Mouse (Mus musculus) monocyte, adult 2 months (primary cell): Measurements from ENCODE around the gene Pak4.
A peak's percentile ranks its signal among the peaks of the same experiment; 100 is the strongest.
"Not testable (repeated sequence)": the region's sequence is repeated elsewhere in the genome, so short reads cannot be mapped to it uniquely, and the experiment has no call there.

Experiments used
- DNase-seq, 2 experiments: peaks; one replicate each; pipeline ENCODE4 v3.0.0; 2022; ENCODE audit warnings: low spot score in 2 of 2, low read depth in 1 of 2

Gene Pak4

GRCm38 (mm10) chr7:28562951-28563350, 35.0 kb downstream of the Pak4 start:
- no peak for DNase-seq

DNA sequence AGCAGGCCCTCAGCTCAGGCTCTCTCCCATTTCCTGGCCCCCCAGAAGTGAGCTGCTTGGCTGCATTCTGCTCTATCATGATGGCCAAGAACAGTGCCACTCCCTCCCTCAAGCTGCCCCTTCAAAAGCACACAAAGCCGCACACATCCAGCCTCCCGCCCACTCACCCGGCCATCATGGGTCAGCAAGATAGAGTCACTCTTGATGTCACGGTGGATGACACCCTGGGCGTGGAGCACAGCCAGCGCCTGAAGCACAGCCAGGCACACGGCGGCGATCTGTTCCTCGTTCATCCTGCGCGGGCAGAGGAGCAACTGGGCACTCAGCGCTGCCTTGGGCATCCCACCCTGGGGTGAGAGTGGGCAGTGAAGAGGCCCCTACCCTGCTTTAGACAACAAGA, 35.6 kb downstream of the Pak4 start:
- no peak for DNase-seq

DNA sequence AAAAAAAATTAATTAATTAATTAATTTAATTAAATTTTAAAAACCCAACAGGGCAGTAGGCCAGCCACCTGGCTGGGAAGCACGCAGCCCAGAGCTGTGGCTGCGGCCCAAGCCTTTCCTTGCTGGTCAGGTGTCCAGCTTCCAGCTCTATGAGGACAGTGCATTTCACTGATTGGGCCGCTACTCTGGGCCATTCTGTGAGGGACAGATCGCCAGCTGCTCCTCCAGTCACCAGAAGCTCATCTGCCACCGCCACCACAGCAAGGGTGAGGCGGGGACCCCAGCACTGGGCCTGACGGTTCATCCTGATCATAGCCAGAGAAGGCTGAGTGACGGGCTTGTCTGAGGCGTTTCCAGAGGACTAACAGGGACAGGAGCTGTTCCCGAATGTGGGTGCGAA, 36.0 kb downstream of the Pak4 start:
- no peak for DNase-seq

DNA sequence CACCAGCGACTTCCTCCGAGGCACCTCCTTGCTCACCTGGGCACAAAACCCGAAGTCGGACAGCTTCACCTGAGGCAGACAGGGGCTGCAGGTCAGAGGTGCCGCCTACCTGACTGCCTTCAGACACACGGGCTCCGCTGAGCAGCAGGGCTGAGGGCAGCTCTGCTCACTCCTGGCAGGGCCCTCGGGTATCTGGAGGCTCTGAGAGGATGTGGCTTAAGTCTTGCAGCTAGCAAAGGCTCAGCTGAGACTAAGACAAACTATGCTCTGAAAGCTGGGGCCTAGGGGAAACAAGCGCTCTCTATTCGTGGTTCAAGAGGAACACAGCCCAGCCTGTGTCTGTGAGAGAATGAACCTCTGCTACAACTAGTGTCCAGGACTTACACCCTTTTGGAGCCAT, 37.1 kb downstream of the Pak4 start:
- no peak for DNase-seq

DNA sequence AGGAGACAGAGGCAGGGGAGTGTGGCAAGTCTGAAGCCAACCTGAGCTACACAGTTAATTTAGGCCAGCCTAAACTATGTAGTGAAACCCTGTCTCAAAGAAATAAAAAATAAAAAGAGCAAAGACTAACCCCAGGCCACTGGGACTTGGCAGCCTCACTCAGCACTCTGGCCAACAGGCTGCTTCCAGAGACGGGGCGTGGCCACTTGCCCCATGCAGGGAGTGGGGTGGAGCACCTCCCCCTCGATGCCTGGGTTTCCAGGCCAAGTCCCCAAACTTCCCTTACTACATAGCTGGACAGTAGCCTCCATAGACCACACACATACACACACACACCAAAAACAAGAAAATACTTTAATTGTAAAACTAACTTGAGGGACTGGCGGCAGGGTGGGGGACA, 39.5 kb downstream of the Pak4 start:
- DNase-seq: no peak

DNA sequence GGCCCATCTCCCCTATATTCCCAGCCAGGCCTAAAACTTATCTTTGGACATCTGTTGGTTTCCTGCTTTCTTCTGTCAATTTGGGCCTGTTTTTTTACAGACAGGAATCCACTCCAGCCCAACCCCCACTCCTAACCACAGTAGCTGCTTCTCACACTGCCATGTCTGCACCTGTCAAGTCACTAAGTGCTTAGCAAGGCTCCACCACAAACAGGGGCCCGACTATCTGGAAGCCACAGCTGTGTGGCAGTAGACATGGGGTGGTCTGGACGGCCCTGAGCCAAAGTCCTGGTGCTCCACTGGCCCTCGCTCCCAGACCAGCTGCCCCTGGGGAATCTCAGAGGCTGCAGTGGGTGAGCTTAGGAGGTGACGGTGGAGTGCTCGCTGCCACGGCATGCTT, 40.3 kb downstream of the Pak4 start:
- no peak for DNase-seq

DNA sequence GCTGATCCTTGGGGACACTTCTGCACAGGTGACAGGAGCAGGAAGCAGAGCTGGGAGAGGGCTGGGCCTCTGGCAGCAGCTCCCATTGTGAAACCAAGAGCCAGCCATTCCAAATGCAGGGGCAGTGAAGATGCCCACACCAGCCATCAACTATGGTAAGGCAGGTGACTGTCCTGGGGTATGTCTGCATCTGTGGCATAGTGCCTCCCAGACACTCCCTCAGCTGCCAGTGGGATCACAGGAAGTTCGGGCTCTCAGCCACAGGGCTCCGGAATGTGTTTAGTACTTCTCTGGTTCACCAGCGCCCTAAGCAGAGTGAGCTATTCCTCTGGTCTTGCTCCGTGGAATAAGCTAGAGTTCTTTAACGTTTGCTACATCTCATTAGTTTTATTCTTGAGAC, 40.9 kb downstream of the Pak4 start:
- no peak for DNase-seq

- no peak for DNase-seq
These were observed 41.9 kb downstream of the Pak4 start for GRCm38 (mm10) chr7:28555939-28556535.

DNA sequence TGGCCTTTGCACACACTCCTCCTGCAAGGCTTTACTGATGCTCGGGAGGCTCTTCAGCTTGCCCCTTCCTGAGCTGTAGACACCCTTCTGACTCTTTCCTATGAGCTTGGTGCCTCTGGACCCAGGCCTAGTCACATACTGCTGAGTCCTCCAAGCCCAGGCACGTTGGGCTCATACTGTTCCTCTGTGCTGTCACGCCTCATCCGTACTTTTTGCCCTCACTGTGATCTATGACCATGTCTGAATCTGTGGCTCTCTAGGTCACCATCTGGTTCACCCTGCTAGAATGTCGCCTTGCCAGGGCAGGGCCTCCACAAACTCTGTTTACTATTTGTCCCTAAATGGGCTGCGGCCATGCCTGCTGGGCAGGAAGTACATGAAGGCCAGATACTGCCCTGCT, 44.9 kb downstream of the Pak4 start:
- no peak for DNase-seq

- DNase-seq: peak in 1 of 2 experiments; percentile 28
These were observed 50.4 kb downstream of the Pak4 start for GRCm38 (mm10) chr7:28547628-28548027.

DNA sequence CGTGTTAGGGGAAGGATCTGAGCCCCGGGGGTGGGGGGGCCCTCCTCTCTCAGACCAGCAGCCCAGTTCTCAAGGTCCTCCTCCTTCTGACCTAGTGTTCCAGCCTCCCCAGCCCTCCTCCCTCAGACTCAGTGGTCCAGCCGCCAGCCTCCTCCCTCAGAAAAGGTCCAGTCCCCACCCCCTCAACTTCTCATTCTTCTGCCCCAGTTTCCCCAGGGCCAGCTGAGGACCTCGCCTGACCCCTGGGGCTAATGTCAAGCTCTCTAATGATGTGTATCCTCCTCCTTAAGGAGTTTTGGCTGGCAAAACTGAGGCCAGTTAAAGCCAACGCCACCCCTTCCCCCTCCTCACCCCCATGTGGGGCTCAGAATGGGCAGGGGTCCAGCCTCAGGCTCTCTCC, 50.8 kb downstream of the Pak4 start, which contains the start of gene Nccrp1:
TSS of gene Nccrp1 (minus strand) at position 101 of the 400 bp plus-strand sequence.
- DNase-seq: no peak

GRCm38 (mm10) chr7:28546649-28547048, 51.3 kb downstream of the Pak4 start:
- no peak for DNase-seq

DNA sequence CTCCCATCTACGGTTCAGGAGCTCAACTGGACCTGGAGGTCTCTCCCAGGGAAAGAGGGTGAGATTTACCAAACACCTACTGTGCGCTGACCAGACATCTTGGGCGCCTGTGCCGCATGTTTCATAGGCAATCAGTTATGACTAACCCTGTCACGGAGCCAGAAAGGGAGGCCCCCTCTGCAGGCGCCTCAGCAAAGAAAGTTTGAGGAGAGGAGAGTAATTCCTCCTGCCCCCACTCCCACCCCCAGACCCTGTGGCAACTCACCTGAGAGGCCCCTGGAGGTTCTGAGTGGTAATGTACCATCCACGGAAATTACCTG, 52.1 kb downstream of the Pak4 start:
- no peak for DNase-seq

GRCm38 (mm10) chr7:28545048-28545890, 52.7 kb downstream of the Pak4 start:
- DNase-seq: no peak

DNA sequence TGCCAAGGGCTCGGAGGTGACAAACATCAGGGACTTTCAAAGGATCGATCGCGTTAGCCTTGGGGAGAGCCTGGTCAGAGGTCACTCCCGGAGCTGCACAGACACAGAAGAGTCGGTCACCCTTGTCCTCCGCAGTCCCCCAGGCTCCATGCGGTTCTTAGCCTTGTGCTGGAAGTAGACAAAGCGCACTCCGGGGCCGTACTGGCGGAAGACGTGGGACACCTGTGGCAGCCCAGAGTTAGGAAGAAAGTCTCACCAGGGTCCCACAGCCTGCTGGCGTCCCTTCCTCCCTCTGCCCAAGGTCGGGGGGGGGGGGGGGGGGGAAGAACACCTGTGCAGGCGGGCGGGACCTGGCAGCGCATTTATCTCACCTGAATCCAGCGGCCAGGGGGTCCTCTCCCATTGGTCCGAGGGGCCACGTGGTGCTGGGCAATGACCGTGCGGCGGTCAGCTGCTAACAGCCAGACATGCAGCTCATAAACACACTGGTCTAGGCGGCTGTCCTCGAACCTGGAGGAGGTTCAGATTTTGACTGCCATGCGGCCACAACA, 53.9 kb downstream of the Pak4 start:
- DNase-seq: no peak

DNA sequence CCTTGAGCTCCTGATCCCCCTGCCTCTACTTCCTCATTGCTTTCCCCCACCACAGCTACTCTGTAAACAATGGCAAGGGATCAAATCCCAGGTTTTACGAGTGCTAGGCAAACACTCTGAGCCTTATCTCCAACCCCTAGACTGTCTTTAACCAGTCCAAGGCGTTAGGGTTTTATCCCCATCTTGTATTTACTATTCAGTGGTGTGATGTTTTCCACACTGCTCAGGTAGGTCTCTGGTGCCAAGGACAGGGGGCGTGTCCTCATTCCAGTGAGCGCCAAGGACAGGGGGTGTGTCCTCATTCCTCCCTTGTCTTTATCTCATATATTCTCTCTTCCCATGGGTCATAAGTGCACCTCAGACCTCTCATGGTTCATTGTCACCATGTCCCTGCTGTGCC, 57.5 kb downstream of the Pak4 start, which contains the start of gene Sycn:
TSS of gene Sycn (plus strand) at position 360 of the 400 bp plus-strand sequence.
- DNase-seq: no peak

GRCm38 (mm10) chr7:28538886-28539285, 59.1 kb downstream of the Pak4 start:
- not testable (repeated sequence) for DNase-seq

- no peak for DNase-seq
These were observed 66.0 kb downstream of the Pak4 start for GRCm38 (mm10) chr7:28532005-28532404.

- peak; percentile 41 to 75 for DNase-seq
These were observed 69.9 kb downstream of the Pak4 start for GRCm38 (mm10) chr7:28527922-28528719.

DNA sequence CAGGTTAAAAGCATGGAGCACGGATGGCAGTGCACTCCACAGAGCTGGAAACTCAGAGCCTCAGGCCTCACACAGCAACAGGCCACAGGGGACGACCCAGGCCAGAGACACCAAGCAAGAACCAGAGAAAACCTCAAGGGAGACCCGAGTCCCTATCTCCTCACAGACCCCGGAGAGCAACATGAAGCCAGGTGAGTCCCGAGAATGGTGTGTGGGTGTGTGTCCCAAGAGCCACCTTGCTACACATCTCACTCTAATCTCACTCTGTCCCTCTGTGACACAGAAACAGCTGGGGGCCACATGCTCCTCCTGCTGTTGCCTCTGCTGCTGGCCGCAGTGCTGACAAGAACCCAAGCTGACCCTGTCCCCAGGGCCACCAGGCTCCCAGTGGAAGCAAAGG, 75.4 kb downstream of the Pak4 start, which contains the start of gene Ifnl3:
TSS of gene Ifnl3 (plus strand) at position 301 of the 400 bp plus-strand sequence.
- DNase-seq: not testable (repeated sequence)

DNA sequence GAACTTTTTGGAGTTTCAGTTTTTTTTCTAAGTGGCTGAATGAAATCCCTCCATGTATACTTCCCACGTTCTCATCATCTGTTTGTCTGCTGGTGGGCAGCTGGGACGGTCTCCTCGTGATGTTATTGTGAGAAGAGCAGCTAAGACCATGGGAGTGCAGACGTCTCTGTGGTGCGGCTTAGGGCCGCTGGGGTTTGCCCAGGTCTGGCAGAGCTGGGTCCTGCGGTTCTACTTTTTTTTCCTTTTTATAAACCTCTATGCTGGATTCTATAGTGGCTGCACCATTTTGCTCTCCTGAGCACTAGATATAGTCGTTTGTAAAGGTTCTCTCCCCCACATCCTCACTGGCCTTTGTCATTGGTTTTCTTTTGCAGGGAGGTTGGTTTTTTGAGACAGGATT, 86.5 kb downstream of the Pak4 start:
- no peak for DNase-seq
